Mouse (Mus musculus): Measurements from ENCODE around the gene Myzap. TPM values are rescaled to one million over a fixed set of nuclear protein-coding genes. Genes with fewer than 3 reads are reported as not detected.

Gene Myzap
- total RNA-seq, 2 experiments from 2014 or later = 381 to 383 TPM

GRCm38 (mm10) chr9:71566763-71567162, 25.4 kb downstream of the Myzap start:
- DNase-seq (ENCODE audit: low spot score) = peak; percentile 57
- intact Hi-C loops (cut with DNase I) = no loop called here

- intact Hi-C loops (cut with DNase I) = loop anchor here (2.0 kb wide), 1 partner anchor 35 kb away; the partner anchor contains the start of gene Myzap
- peak; percentile 67 for DNase-seq (ENCODE audit: low spot score)
Observed at GRCm38 (mm10) chr9:71557737-71558136, 34.4 kb downstream of the Myzap start.

GRCm38 (mm10) chr9:71554001-71554400, 38.2 kb downstream of the Myzap start:
- DNase-seq (ENCODE audit: low spot score) = no peak
- intact Hi-C loops (cut with DNase I) = no loop called here

GRCm38 (mm10) chr9:71550176-71550575, 42.0 kb downstream of the Myzap start:
- no peak for DNase-seq (ENCODE audit: low spot score)
- intact Hi-C loops (cut with DNase I) = loop anchor here (2.0 kb wide), 1 partner anchor 41 kb away; no protein-coding TSS in a partner anchor

- intact Hi-C loops (cut with DNase I) = no loop called here
- DNase-seq (ENCODE audit: low spot score) = no peak
Observed at GRCm38 (mm10) chr9:71547704-71548275, 44.4 kb downstream of the Myzap start.

- intact Hi-C loops (cut with DNase I) = loop anchor here (1.0 kb wide), 1 partner anchor 68 kb away; no protein-coding TSS in a partner anchor
Observed at GRCm38 (mm10) chr9:71544831-71545230, 47.3 kb downstream of the Myzap start.

GRCm38 (mm10) chr9:71543443-71544222, 48.5 kb downstream of the Myzap start:
- intact Hi-C loops (cut with DNase I) = loop anchor here (1.0 kb wide), 2 partner anchors 70 to 73 kb away; no protein-coding TSS in a partner anchor
- DNase-seq (ENCODE audit: low spot score) = peak; percentile 40

More at GRCm38 (mm10) chr9:71544831-71545230, 47.3 kb downstream of the Myzap start:
- DNase-seq (ENCODE audit: low spot score) = no peak

GRCm38 (mm10) chr9:71542292-71542691, 49.9 kb downstream of the Myzap start:
- intact Hi-C loops (cut with DNase I) = no loop called here

GRCm38 (mm10) chr9:71540739-71541138, 51.4 kb downstream of the Myzap start:
- intact Hi-C loops (cut with DNase I) = no loop called here

More at GRCm38 (mm10) chr9:71542292-71542691, 49.9 kb downstream of the Myzap start:
- DNase-seq (ENCODE audit: low spot score) = no peak

GRCm38 (mm10) chr9:71535730-71536129, 56.4 kb downstream of the Myzap start:
- intact Hi-C loops (cut with DNase I) = no loop called here
- no peak for DNase-seq (ENCODE audit: low spot score)

More at GRCm38 (mm10) chr9:71540739-71541138, 51.4 kb downstream of the Myzap start:
- no peak for DNase-seq (ENCODE audit: low spot score)

- no peak for DNase-seq (ENCODE audit: low spot score)
- intact Hi-C loops (cut with DNase I) = no loop called here
Observed at GRCm38 (mm10) chr9:71535036-71535435, 57.1 kb downstream of the Myzap start.

- intact Hi-C loops (cut with DNase I) = loop anchor here (10.0 kb wide), 1 partner anchor 165 kb away; no protein-coding TSS in a partner anchor
- DNase-seq (ENCODE audit: low spot score) = no peak
Observed at GRCm38 (mm10) chr9:71529960-71530359, 62.2 kb downstream of the Myzap start.

GRCm38 (mm10) chr9:71527438-71527837, 64.7 kb downstream of the Myzap start:
- intact Hi-C loops (cut with DNase I) = loop anchor here (10.0 kb wide), 1 partner anchor 163 kb away; no protein-coding TSS in a partner anchor
- DNase-seq (ENCODE audit: low spot score) = no peak

GRCm38 (mm10) chr9:71523901-71524300, 68.3 kb downstream of the Myzap start:
- DNase-seq (ENCODE audit: low spot score) = no peak
- intact Hi-C loops (cut with DNase I) = loop anchor here (10.0 kb wide), 1 partner anchor 159 kb away; no protein-coding TSS in a partner anchor

GRCm38 (mm10) chr9:71519836-71520235, 72.3 kb downstream of the Myzap start:
- no peak for DNase-seq (ENCODE audit: low spot score)
- intact Hi-C loops (cut with DNase I) = loop anchor here (10.0 kb wide), 1 partner anchor 155 kb away; no protein-coding TSS in a partner anchor

GRCm38 (mm10) chr9:71517487-71517886, 74.7 kb downstream of the Myzap start:
- DNase-seq (ENCODE audit: low spot score) = no peak
- intact Hi-C loops (cut with DNase I) = no loop called here

GRCm38 (mm10) chr9:71515862-71516261, 76.3 kb downstream of the Myzap start:
- no peak for DNase-seq (ENCODE audit: low spot score)
- intact Hi-C loops (cut with DNase I) = no loop called here

- no peak for DNase-seq (ENCODE audit: low spot score)
- intact Hi-C loops (cut with DNase I) = no loop called here
Observed at GRCm38 (mm10) chr9:71513566-71513965, 78.6 kb downstream of the Myzap start.

- intact Hi-C loops (cut with DNase I) = no loop called here
- DNase-seq (ENCODE audit: low spot score) = no peak
Observed at GRCm38 (mm10) chr9:71512899-71513298, 79.3 kb downstream of the Myzap start.

GRCm38 (mm10) chr9:71498391-71499182, 93.6 kb downstream of the Myzap start:
- intact Hi-C loops (cut with DNase I) = no loop called here
- DNase-seq (ENCODE audit: low spot score) = no peak
